Mouse (Mus musculus) forebrain, embryonic 11.5 days (tissue): Measurements from ENCODE around the gene Ccrl2. TPM values are rescaled to one million over a fixed set of nuclear protein-coding genes. Genes with fewer than 3 reads are reported as not detected.

Source experiments
- ATAC-seq: fragments of 200-750 bp; cut with Nextera tagmentation; replicated peaks from 2 replicates; pipeline ENCODE4 v1.8.0; 2017; ENCODE audit warnings: moderate TSS enrichment; ENCODE audit not compliant: low FRiP score
- DNase-seq: peaks from one replicate; pipeline ENCODE4 v3.0.0-alpha.2; 2017; ENCODE audit warnings: low spot score
- H3K27ac ChIP-seq: fragments of 300-500 bp; sonication (generic); 2 replicates; pipeline ENCODE4 v1.5.1; 2014; ENCODE audit warnings: low read depth, low read length
- H3K27me3 ChIP-seq: fragments of 300-500 bp; sonication (generic); 2 replicates; pipeline ENCODE4 v1.6.1; 2014; ENCODE audit warnings: mild to moderate bottlenecking, low read length, mixed read lengths; ENCODE audit not compliant: control insufficient read depth, insufficient read depth
- H3K36me3 ChIP-seq: fragments of 300-500 bp; sonication (generic); 2 replicates; pipeline ENCODE4 v1.6.1; 2014; ENCODE audit warnings: mild to moderate bottlenecking, low read length, moderate library complexity, mixed read lengths; ENCODE audit not compliant: control insufficient read depth, insufficient read depth
- H3K4me1 ChIP-seq: fragments of 300-500 bp; sonication (generic); replicated peaks from 2 replicates; pipeline ENCODE4 v1.6.1; 2014; ENCODE audit warnings: low read length, mixed read lengths; ENCODE audit not compliant: control insufficient read depth, insufficient read depth
- H3K4me2 ChIP-seq: fragments of 300-500 bp; sonication (generic); 2 replicates; pipeline ENCODE4 v1.6.1; 2014; ENCODE audit warnings: low read depth, mild to moderate bottlenecking, low read length, moderate library complexity, mixed read lengths; ENCODE audit not compliant: severe bottlenecking
- H3K4me3 ChIP-seq: fragments of 300-500 bp; sonication (generic); 2 replicates; pipeline ENCODE4 v1.5.1; 2014; ENCODE audit warnings: low read depth, low read length
- H3K9ac ChIP-seq: fragments of 300-500 bp; sonication (generic); 2 replicates; pipeline ENCODE4 v1.6.1; 2014; ENCODE audit warnings: low read length
- H3K9me3 ChIP-seq: fragments of 300-500 bp; sonication (generic); 2 replicates; pipeline ENCODE4 v1.6.1; 2016; ENCODE audit warnings: low read length, mixed read lengths; ENCODE audit not compliant: control insufficient read depth
- WGBS: fragments of 180-500 bp; shearing (Covaris S2); extraction: QIAGEN DNeasy Blood & Tissue Kit; methylation state at CpG from one replicate; pipeline ENCODE4 v1.1.7; 2014; 5-methylcytosine and 5-hydroxymethylcytosine counted together
- polyA plus RNA-seq: library from polyadenylated mRNA; unstranded; fragments of >200 nt; fragmentation: Nextera tagmentation; extraction: Ambion mirVana; gene quantifications from 2 replicates; pipeline ENCODE4 v1.2.1, GENCODE M21; 2014

Ccrl2 gene
- polyA plus RNA-seq, 1 experiment from 2014 or later = 1.2 TPM

DNA sequence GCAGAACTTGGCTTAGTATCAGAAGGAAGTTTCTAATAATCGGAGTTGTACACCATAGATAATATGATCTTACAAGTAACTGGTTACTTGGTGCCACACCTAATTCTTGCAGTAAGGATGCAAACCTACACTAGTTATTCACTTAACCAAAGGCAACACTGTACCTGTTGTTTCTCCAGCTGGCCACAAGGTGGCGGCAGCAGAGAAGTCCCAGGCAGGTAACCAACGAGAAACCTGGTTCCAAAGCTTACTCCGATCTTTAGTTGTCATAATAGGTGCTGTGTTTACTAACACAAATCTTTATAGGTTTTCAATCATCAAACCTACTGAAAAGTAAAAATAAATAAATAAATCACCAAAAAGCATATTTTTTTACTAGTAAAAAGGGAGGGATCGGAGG, 35.8 kb upstream of the Ccrl2 start:
- Histone ChIP-seq H3K4me2 (no peak overlapping the region), H3K27ac (no peak overlapping the region), H3K9ac (no peak overlapping the region), H3K4me1 (no peaks in the 10 kb centered on the region), H3K27me3 (no peaks in the 10 kb centered on the region), H3K36me3 (no peaks in the 10 kb centered on the region), H3K4me3 (no peak overlapping the region), H3K9me3 (no peaks in the 10 kb centered on the region)
- DNase-seq (no peak), ATAC-seq (no peak)
- WGBS = 30% methylated on average over 5 of the region's 5 CpGs

DNA sequence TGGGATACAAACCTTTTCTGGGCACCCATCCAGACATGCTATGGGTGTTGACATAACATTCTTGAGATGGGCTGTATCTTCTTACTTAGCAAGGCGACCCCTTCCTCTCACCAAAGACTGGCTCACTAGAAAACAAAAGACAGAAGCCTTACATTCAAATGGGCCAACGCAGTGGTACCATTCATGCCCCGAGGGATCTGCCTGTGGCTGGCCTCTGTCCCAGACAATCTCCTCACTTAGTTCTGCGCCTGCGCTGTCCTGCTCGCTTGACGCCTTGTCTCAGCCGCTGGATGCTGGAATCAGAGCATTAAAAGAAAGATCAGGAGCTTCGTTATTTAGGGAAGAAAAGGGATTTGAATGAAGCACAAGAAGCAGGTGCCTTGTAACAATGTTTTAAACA, 35.3 kb upstream of the Ccrl2 start:
- Histone ChIP-seq H3K27ac (no peak overlapping the region), H3K4me1 (no peaks in the 10 kb centered on the region), H3K4me3 (no peak overlapping the region), H3K9me3 (no peaks in the 10 kb centered on the region), H3K9ac (no peak overlapping the region), H3K4me2 (no peak overlapping the region), H3K36me3 (no peaks in the 10 kb centered on the region), H3K27me3 (no peaks in the 10 kb centered on the region)
- WGBS = 65% methylated on average over 9 of the region's 9 CpGs
- DNase-seq (no peak), ATAC-seq (no peak)

DNA sequence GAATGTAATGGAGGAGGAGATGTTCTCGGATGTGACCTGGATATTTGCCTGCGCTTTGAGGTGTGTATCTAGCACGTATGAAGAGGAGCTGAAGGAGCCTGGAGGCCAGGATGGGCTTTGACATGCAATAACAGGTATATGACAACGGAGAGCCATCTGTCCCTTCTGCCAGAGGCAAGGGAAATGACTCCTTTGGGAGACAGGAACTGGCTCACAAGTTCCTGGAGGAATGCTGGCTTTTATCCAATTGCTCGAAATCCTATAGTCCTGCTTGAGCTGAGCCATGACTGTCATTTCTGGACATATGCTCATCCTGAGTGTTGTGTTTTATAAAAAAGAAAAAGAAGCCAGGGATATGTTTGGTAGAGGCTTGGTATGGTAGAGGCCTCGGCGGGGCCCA, 31.6 kb upstream of the Ccrl2 start:
- Histone ChIP-seq H3K4me3 (no peak overlapping the region), H3K4me1 (no peaks in the 10 kb centered on the region), H3K9me3 (no peaks in the 10 kb centered on the region), H3K27ac (no peak overlapping the region), H3K36me3 (no peaks in the 10 kb centered on the region), H3K4me2 (no peak overlapping the region), H3K9ac (no peak overlapping the region), H3K27me3 (no peaks in the 10 kb centered on the region)
- 49% methylated on average over 7 of the region's 7 CpGs for WGBS
- ATAC-seq = no peak
- DNase-seq = no peak

DNA sequence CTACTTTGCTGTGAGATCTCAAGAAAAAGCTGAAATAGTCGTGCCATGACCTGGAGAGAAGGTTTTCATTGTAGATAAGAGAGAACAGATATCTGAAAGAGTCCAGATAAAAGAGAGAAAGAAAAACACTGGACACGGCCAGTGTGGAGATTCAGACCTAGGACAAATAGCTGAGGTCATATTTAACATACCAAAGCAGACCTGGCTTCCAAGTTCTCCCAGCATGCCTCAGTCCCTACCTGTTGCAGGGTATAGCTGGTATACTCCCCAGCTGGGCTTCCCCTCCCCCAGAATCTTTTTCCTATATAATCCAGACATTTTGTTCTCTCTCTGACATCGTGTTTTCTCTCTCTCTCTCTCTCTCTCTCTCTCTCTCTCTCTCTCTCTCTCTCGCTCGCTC, 30.6 kb upstream of the Ccrl2 start:
- WGBS = 9% methylated on average over 5 of the region's 5 CpGs
- ATAC-seq (no peak), DNase-seq (no peak)
- H3K4me1 ChIP-seq = no peaks in the 10 kb centered on the region
- H3K9ac ChIP-seq = no peak overlapping the region
- H3K4me2 ChIP-seq = no peak overlapping the region
- H3K9me3 ChIP-seq = no peaks in the 10 kb centered on the region
- no peaks in the 10 kb centered on the region for H3K27me3 ChIP-seq
- H3K36me3 ChIP-seq = no peaks in the 10 kb centered on the region
- no peak overlapping the region for H3K27ac ChIP-seq
- H3K4me3 ChIP-seq = no peak overlapping the region

DNA sequence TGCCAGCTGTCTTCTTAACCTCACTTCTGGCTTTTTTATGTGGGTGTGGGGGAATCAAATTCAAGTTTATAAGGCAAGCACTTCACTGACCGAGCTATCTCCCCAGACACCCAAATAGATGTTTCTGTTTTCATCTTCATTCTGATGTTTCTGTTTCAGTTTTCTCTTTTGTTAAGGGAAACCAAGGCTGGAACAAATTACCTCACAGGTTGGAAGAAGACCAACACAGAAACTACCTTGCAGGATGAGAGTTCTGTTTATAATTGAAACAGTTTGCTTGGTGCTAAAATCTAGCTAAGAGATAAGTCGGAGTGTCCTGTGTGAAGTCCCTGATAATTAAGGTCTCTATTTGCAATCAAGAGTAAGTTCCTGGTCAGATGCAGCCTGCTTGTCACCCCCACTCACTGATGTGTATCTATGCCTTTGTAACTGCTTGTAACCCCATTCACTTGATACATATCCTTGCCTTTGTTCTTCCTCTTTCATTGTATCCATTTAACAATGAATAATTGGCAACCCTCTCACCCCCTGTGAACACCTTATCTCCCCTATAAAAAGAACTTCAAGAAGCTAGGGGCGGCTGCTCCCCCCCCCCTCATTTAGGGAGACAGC, 29.8 kb upstream of the Ccrl2 start:
- H3K4me2 ChIP-seq = no peak overlapping the region
- no peak overlapping the region for H3K9ac ChIP-seq
- no peak for ATAC-seq
- H3K9me3 ChIP-seq = no peaks in the 10 kb centered on the region
- H3K36me3 ChIP-seq = no peaks in the 10 kb centered on the region
- no peak overlapping the region for H3K4me3 ChIP-seq
- H3K27ac ChIP-seq = no peak overlapping the region
- WGBS = 23% methylated on average over 3 of the region's 3 CpGs
- no peaks in the 10 kb centered on the region for H3K27me3 ChIP-seq
- no peaks in the 10 kb centered on the region for H3K4me1 ChIP-seq
- DNase-seq = no peak

DNA sequence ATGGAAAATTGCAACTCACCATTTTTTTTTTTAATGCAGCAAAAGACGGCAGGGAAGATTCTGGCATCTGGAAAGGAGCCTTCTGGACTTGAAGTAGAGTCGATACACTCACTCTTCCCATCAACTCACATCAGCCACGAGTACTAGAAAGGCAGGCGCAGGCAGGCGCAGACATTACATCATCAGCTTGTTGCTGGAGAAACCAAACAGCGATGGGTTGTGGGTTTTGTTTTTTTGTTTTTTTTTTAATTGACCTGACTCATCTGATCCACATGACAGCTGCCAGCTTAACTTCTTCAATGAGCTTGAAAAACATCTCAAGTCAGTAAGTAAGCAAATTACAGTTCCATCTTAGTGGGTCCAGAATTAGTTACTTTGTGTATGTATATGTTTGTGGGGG, 28.8 kb upstream of the Ccrl2 start:
- no peak overlapping the region for H3K27ac ChIP-seq
- no peaks in the 10 kb centered on the region for H3K36me3 ChIP-seq
- DNase-seq (no peak), ATAC-seq (no peak)
- no peak overlapping the region for H3K4me2 ChIP-seq
- no peak overlapping the region for H3K4me3 ChIP-seq
- H3K4me1 ChIP-seq = no peaks in the 10 kb centered on the region
- 71% methylated on average over 6 of the region's 6 CpGs for WGBS
- H3K9ac ChIP-seq = no peak overlapping the region
- H3K9me3 ChIP-seq = no peaks in the 10 kb centered on the region
- H3K27me3 ChIP-seq = no peaks in the 10 kb centered on the region

DNA sequence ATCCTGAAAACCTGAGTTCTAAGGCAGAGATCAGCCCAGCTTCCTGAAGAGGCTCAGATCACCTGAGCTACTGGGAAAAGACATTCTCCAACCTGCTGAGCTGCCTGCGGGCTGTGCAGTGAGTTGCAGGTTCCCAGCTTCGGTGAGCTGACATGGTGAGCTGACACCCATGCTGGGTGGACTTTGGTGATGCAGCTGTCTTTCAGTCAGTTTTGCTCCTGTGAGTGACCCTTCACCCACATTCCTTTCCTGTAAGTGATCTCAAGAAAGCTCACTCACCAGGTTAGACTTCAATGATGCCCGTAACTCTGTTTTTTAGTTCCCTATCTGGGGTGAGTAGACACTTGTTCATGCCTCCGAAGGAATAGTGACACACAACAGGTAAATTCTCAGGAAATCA, 28.0 kb upstream of the Ccrl2 start:
- Histone ChIP-seq H3K4me2 (no peak overlapping the region), H3K27me3 (no peaks in the 10 kb centered on the region), H3K4me3 (no peak overlapping the region), H3K27ac (no peak overlapping the region), H3K9me3 (no peaks in the 10 kb centered on the region), H3K36me3 (no peaks in the 10 kb centered on the region), H3K4me1 (no peaks in the 10 kb centered on the region), H3K9ac (no peak overlapping the region)
- DNase-seq (no peak), ATAC-seq (no peak)
- 67% methylated on average over 4 of the region's 4 CpGs for WGBS

DNA sequence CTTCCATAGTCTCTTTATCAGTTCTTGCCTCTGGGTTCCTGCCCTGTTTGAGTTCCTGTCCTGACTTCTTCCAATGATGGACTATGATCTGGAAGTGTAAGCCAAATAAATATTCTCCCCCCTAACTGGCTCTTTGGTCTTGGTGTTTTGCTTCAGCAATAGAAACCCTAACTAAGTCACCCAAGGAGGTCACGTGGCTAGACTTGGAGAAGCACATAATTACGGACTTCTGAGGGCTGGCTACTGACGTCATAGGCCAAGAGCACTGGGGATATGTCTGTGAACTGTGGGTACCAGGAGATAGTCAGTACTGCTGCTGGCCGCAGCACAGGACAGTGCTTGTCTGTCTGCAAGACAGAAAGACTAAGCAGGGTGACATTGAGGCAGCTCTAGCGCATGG, 24.4 kb upstream of the Ccrl2 start:
- Histone ChIP-seq H3K4me3 (no peak overlapping the region), H3K4me1 (no peaks in the 10 kb centered on the region), H3K36me3 (no peaks in the 10 kb centered on the region), H3K27me3 (no peaks in the 10 kb centered on the region), H3K9ac (no peak overlapping the region), H3K27ac (no peak overlapping the region), H3K9me3 (no peaks in the 10 kb centered on the region; the same call in 1 of the 2 replicates), H3K4me2 (no peak overlapping the region)
- DNase-seq = no peak
- 87% methylated on average over 5 of the region's 5 CpGs for WGBS
- ATAC-seq = no peak

DNA sequence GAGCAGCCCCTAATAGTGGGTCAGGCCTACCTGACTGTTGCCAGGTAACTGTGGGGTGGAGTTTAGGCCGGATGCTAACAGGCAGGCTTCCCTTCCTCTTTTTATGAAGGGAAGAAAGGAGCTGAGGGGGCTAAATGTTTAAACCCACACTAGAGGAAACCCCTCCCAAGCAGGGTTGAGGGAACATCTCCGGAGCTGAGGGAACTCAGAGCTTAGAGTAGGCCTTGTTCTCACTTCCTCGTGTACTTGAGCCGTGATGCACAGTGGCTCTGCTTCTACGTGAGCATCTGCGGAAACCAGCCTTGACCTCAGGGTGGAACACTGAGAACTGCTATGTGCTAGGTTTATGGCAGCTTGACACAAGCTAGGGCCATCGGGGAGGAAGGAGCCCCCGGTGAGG, 23.5 kb upstream of the Ccrl2 start:
- H3K9me3 ChIP-seq = no peaks in the 10 kb centered on the region; the same call in 1 of the 2 replicates
- no peak overlapping the region for H3K27ac ChIP-seq
- H3K9ac ChIP-seq = no peak overlapping the region
- no peaks in the 10 kb centered on the region for H3K4me1 ChIP-seq
- H3K36me3 ChIP-seq = no peaks in the 10 kb centered on the region
- H3K27me3 ChIP-seq = no peaks in the 10 kb centered on the region
- WGBS = 92% methylated on average over 8 of the region's 8 CpGs
- no peak overlapping the region for H3K4me2 ChIP-seq
- no peak for DNase-seq
- no peak for ATAC-seq
- no peak overlapping the region for H3K4me3 ChIP-seq
